ENCODE assay signal across 19 mouse cellular contexts in the genomic region with DNA sequence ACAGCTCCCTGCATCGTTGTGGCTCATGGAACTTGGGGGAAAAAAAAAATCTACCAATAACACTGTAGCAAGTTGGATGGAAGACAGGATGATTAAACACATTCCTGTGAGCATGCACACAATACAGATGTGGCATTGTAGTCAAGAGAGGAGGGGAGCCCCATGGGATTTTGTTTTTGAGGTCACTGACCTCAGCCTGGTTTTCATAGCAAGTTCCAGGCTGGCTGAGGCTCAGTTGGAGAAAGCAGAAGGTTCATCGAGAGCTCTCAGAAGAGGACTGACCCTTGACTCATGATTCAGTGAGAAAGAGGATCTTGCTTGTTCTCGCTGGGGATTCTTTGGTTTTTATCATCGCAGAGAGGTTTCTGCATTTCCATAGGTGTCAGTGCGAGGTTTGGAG. TPM values are rescaled to one million over a fixed set of nuclear protein-coding genes. Genes with fewer than 3 reads are reported as not detected.
DNase-seq lines count a peak whose midpoint lies in the region; TF ChIP-seq lines count a peak whose summit lies in the region.
"Had no signal": no experiment of that assay in that cellular context is flagged by ENCODE, and none has a peak within 500 bp of the region (broad histone marks: within the 10 kb centered on the region; RNA-seq: fewer than 3 reads in every experiment).

No protein-coding gene starts in this region.

- no peak for TF ChIP-seq POLR2A in CH12.LX (IDR thresholded peaks at IDR 0.05; ENCODE audit: low read depth, low read length)

- H3K27me3 ChIP-seq in CH12.LX (replicated peaks) = peaks cover 2% of the 10 kb centered on the region
- H3K27me3 ChIP-seq: hindbrain, embryonic 15.5 days had no signal

- H3K36me3 ChIP-seq in CH12.LX (replicated peaks in 1 of 2; ENCODE audit: control insufficient read depth in 1 of 2, insufficient read depth in 1 of 2, low read length in 1 of 2) = no peaks in the 10 kb centered on the region
- H3K36me3 ChIP-seq: forebrain, embryonic 10.5 days; G1E; hindbrain, embryonic 12.5 days; hindbrain, embryonic 15.5 days had no signal

- peak; percentile 39 for DNase-seq in embryo, embryonic 10.5 days (ENCODE audit: low spot score)
- DNase-seq in embryo, embryonic 10 days (ENCODE audit: low spot score) = no peak
- DNase-seq in CH12.LX (ENCODE audit: extremely low read depth) (peak; percentile 61), adipocyte (ENCODE audit: low spot score) (peak; percentile 68)
- no peak for DNase-seq in thymus, postnatal 0 days (ENCODE audit: low spot score)
- no peak for DNase-seq in kidney, postnatal 25 days
- DNase-seq: adrenal gland, postnatal 10 days; adrenal gland, postnatal 36 days; cerebellum, adult 18-20 months; cerebellum, adult 9-10 months; cerebellum, postnatal 25 days; gastrocnemius, postnatal 14 days; heart, adult 11 months had no signal

- TF ChIP-seq CTCF in CH12.LX (conservative IDR thresholded peaks at IDR 0.05 in 1 of 2, IDR thresholded peaks at IDR 0.05 in 1 of 2; ENCODE audit: low read depth in 2 of 2, low read length in 2 of 2) = no peak

- no peak for TF ChIP-seq RAD21 in CH12.LX (IDR thresholded peaks at IDR 0.05; ENCODE audit: low read depth, low read length)

- H3K4me1 ChIP-seq in CH12.LX (ENCODE audit: control insufficient read depth in 1 of 2, insufficient read depth in 2 of 2) = peaks cover 4 to 63% of the 10 kb centered on the region in 2 experiments; a peak in 3 of 4 replicates

- no peak for TF ChIP-seq EP300 in CH12.LX (IDR thresholded peaks at IDR 0.05; ENCODE audit: low read length)

- no peaks in the 10 kb centered on the region for H3K9me3 ChIP-seq in CH12.LX (replicated peaks; ENCODE audit: low read length)
- H3K9me3 ChIP-seq: forebrain, embryonic 10.5 days; forebrain, embryonic 13.5 days; G1E; hindbrain, embryonic 12.5 days; hindbrain, embryonic 15.5 days had no signal

- H3K4me3 ChIP-seq in CH12.LX (replicated peaks in 1 of 3; ENCODE audit: low read depth in 2 of 3, low read length in 2 of 3, poor library complexity in 1 of 3) = no peak overlapping the region
- H3K4me3 ChIP-seq: forebrain, embryonic 10.5 days; forebrain, embryonic 13.5 days; hindbrain, embryonic 12.5 days; hindbrain, embryonic 15.5 days had no signal

- H3K79me2 ChIP-seq in CH12.LX (replicated peaks; ENCODE audit: control insufficient read depth, extremely low read depth, insufficient read depth, poor library complexity, severe bottlenecking) = no peaks in the 10 kb centered on the region

- in situ Hi-C loops in CH12.LX (cut with MboI; ENCODE audit: low pct_ligation_motif_present, low pct_unique_long_range_greater_than_20kb, low sequenced_read_pairs) = loop anchor here (5.0 kb wide), 2 partner anchors 42 to 163 kb away; no protein-coding TSS in a partner anchor

- peak overlapping the region; percentile 61 for H3K4me2 ChIP-seq in CH12.LX (ENCODE audit: insufficient read depth, low read depth, poor library complexity, severe bottlenecking)
- H3K4me2 ChIP-seq: forebrain, embryonic 13.5 days; heart, embryonic 11.5 days; hindbrain, embryonic 12.5 days; hindbrain, embryonic 15.5 days had no signal

- dilution Hi-C loops in CH12.LX (cut with MboI; ENCODE audit: extremely low pct_ligation_motif_present, extremely low pct_unique_long_range_greater_than_20kb, low sequenced_read_pairs) = no loop called here

- no peak overlapping the region; the same call in 1 of the 2 replicates for H3K27ac ChIP-seq in CH12.LX (ENCODE audit: insufficient read depth, low read depth)
- H3K27ac ChIP-seq: forebrain, embryonic 10.5 days; forebrain, embryonic 13.5 days; hindbrain, embryonic 12.5 days; hindbrain, embryonic 15.5 days had no signal

- H3K9ac ChIP-seq in CH12.LX (ENCODE audit: insufficient read depth, low read depth) = no peak overlapping the region
- H3K9ac ChIP-seq: forebrain, embryonic 13.5 days; hindbrain, embryonic 12.5 days; hindbrain, embryonic 15.5 days had no signal

TF ChIP-seq in CH12.LX, 34 proteins besides CTCF, POLR2A, EP300 and RAD21:
- 0 out of 2 replicates have a peak, but pooled peaks have one; percentile 26 for TF ChIP-seq ZNF384 (IDR thresholded peaks at IDR 0.05; ENCODE audit: low read depth, low read length)
- TF ChIP-seq JUN (IDR thresholded peaks at IDR 0.05; ENCODE audit: insufficient read depth, low read depth, low read length) = no peak

RNA-seq across cellular contexts. Expression of a gene that starts 4.1 kb away (rescaled TPM):
- total RNA-seq in CH12.LX (2012; rRNA removed) (22.1 and 26.8 TPM in 2 replicates), CH12.LX (2014; rRNA removed) (7.9 and 10.2 TPM in 2 replicates)
- polyA plus RNA-seq in CH12.LX (2012; ENCODE audit: insufficient read length, low read depth) = 56.3 and 61.3 TPM in 2 replicates
- 12.8 and 15.3 TPM in 2 replicates for polyA plus RNA-seq in thymus, postnatal 0 days (2015; fragmentation: Nextera tagmentation; extraction: Ambion mirVana)

RNA-seq across cellular contexts. Expression of a gene that starts 48.6 kb away (rescaled TPM):
- total RNA-seq in CH12.LX (2012; rRNA removed) (3.3 TPM in 2 replicates), CH12.LX (2014; rRNA removed) (2.6 and 2.8 TPM in 2 replicates)
- polyA plus RNA-seq in CH12.LX (2012; ENCODE audit: insufficient read length, low read depth) = 3.2 and 3.9 TPM in 2 replicates
- polyA plus RNA-seq in thymus, postnatal 0 days (2015; fragmentation: Nextera tagmentation; extraction: Ambion mirVana) = 7.3 and 8.0 TPM in 2 replicates

Comparison
In these comparisons a context has a peak if more than half of its experiments do, and no peak if none do; other contexts are left out.
1. DNase-seq: peak in embryo, embryonic 10.5 days (single experiment), CH12.LX (single experiment) and adipocyte (single experiment); none in embryo, embryonic 10 days (single experiment), thymus, postnatal 0 days (single experiment) and kidney, postnatal 25 days (0 of 2).